Mouse (Mus musculus) stomach, postnatal 0 days (tissue): ENCODE data around the gene Agtpbp1.

Experiments
- CTCF ChIP-seq: IDR thresholded peaks from 2 replicates; pipeline ENCODE4 v1.5.1; 2016; ENCODE audit warnings: antibody characterized with exemption, low read depth, mild to moderate bottlenecking, moderate library complexity
- EP300 ChIP-seq: optimal IDR thresholded peaks from 2 replicates; pipeline ENCODE3; 2016; ENCODE audit warnings: antibody characterized with exemption

DNA sequence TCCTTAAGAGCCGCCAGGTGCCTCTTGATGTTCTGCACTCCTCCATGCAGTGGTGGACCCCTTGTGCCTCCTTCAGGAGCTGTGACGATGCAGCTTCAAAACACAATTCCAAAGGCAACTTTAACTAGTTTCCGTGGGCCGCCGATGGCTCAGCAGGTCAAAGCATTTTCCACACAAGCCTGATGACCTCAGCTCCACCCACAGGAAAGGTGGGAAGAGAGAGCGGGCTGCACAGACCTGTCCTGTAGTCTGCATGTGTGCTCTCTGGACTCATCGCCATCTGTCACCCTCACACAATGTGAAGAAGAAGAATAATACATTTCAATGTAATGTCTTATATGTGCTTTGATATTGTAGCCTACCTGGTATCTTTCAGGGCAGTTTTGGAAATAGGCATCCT is 41.7 kb upstream of the Agtpbp1 start:
- TF ChIP-seq EP300 (no peak), CTCF (no peak)
